Mouse (Mus musculus): ENCODE results near the gene Fam32a.

Gene Fam32a

DNA sequence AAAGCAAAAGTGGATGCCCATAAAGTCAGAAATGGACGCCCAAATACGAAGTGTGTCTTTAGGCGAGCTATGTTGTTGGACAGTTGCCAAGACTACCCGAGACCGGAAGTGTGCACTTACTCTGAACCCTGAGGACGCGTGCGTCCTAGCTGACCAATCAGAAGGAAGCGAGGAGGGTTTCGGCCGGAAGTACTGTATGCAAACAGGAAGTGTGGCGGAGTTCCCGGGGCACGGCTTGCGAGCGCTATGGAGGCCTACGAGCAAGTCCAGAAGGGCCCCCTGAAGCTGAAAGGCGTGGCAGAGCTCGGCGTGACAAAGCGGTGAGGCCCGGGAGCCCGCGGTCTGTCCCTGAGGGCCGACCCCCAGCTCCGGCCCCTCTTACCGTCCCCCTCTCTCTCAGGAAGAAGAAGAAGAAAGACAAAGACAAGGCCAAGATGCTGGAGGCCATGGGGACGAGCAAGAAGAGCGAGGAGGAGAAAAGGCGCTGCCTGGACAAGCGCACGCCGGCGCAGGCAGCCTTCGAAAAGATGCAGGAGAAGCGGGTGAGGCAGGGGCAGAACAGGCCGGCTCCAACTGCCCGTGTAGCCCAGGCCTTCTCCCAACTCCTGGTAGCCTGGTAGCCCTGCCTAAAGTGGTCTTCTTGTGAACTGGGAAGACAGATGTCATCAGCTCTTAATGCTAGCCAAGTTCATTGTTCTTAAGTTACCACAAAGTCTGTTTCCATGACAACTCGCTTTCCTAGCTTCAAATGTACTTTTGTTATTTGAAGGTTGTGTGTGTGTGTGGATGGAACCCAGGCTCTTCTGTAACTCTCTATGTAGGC lies at the start of gene Fam32a:
Gene Fam32a (plus strand): TSS at position 190 of the 823 bp plus-strand sequence.
- DNase-seq, result peak; percentile 99

DNA sequence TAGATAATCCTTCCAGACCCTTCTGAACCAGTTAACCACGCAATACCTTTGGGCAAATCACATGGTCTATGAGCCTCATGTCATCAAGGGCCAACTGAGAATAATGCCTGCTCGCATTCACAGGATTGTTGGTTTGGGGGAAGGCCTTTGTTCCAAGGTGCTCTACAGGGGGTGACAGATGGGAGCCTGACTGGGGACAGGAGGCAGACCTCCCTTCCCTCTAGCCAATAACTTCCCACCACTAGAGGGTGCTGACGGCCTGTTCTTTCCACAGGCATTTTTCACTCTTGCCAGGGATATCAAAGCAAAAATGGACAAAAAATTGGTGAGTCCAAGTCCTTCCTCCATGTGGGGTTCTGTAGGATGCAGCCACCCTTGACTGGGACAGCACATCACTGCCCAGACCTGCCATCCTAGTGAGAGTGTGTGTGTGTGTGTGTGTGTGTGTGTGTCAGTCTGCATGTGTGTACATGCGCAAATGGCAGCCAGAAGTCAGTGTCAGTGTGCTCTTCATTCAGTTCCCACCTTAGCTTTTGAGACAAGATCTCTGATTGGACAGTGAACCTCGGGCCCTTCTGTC lies 42.1 kb upstream of the Fam32a start:
- DNase-seq, result peak; percentile 94

DNA sequence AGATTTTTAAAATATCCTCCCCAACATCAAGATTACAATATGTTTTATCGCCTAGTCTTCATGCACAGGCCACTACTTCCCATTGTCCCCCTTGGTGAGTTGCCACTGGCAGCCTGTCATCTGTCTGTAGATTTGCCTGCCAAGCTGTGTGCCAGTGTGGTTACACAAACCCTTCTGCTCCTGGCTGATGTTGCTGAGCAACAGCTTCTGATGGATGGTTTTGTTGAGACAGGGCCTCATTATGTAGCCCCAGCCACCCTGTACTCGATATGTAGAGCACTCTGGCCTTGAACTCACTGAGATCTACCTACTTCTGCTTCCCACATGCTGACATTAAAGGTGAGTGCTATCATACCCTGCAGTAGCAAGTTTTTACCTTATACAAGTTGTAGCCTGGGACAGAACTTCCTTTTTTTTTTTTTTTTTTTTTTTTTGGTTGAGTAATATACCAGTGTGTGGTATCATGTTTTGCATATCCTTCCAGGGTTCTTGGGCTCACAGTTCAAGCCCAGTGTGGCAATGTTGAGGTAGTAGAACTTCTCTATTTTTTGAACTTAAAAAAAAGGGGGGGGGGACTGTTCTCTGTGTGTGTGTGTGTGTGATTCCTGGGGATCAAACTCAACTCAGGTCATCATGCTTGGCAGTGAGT lies 35.9 kb upstream of the Fam32a start:
- no peak for DNase-seq

DNA sequence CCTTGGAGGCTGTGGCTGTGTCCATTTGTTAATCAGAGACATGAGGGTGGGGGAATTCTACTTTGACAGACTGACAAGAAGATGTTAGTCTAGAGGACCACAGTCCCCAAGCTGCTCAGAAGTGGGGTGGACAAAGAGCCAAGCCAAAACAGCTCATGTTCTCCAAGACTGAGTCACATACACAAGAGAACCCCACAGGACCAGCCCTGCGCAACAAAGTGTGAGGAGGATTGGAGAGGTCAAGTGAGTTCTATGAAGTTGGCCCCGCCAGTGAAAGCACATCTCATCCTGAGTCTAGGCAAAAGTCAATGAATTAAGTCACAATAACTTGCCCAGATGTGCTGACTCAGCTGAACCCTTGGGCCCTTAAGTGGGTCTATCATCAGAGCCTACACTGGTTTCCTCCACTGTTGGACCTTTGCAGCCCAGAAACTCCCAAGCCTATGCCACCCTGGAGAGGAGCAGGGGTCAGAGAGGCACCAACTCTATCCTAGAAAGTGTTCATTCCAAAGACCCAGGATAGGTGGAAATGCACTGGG lies 31.7 kb upstream of the Fam32a start:
- DNase-seq, result peak; percentile 92

DNA sequence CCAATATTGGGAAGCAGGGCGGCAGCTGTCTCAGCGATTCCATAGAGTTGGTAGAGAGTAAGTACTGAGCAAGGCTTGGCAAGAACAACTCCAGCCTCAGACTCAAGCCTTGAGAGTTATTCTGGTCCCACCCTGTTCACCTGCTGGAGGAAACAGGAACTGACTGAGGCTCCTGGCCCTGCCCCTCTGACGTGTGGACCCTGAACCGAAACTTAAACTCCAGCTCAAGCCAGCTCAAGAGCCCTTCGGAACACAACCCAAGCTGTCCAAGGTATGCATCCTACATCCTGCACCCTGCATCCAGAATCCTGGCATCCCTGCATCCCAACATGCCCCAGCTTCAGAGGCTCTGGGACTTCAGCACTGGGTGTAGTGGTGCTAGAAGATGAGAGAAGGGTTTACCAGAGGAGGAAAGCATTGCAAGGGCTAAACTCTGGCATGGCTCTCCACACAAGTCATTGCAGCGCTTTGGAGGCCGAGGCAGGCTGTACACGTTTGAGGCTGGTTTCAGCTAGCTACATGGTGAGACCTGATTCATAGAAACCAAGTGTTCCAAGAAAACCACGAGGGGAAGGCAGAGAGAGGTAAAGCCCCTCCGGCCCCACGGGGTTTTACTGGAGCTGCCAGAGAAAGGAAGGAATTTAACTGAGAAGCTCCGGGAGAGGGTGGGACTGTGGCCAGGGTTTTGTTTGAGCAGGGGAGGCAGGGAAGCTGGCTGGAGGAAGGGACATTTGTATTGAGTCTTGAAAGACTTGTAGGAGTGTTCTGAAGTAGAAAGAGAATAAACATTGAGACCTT lies 29.9 kb upstream of the Fam32a start, which contains the start of gene Hsh2d:
Gene Hsh2d (plus strand): TSS at position 222 of the 798 bp plus-strand sequence.
- DNase-seq, result peak; percentile 92

DNA sequence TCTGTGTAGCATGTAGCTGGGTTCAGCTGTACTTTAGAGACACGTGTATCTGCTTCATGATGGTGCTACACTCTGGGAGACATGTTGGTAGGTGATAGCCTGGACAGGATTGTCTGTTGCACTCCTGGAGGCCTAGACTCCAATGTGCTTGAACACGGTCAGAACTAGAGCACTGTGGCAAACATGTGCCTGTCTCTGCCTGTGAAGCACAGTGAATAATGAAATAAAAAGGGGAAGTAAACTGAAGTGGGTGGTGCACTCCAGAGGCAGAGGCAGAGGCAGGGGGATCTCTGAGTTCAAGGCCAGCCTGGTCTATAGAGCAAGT lies 29.4 kb upstream of the Fam32a start:
- DNase-seq, result no peak

DNA sequence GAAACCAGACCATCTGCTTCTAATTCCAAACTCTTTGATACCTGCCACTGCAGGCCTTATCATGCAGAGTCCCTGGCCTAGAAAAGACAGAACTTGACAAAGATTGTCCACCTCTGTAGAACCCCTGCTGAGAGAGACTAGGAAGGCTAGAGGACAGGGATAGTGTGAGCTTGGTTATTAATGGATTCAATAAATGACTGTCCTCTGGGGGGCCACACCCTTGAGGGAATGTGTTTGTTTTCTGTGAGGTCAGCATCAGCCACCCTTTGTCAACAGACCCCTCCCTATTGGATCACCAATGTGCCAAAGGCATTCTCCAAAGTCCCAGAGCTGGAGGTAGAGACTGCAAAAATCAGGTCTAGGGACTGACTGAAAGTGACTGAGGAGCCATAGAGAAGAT lies 27.5 kb upstream of the Fam32a start:
- DNase-seq, result no peak

DNA sequence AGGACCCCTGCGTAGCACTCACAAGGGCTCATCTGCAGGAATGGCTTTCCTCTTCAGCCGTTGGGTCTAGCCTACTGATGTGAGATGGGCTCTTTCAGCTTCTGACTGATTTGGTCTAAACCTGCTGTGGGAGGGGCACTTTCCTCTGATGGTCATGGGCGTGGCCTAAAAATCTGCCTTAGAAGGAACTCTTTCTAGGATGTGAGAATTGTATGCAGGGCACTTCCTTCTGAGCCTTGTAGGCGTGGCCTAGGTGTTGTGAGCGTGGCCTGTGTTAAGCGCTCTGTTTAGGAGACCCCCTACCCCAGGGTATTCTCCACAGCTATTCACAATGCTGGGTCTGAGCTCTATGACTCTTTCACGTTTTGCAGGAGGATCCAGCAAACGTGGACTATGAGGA lies 21.5 kb upstream of the Fam32a start:
- no peak for DNase-seq

DNA sequence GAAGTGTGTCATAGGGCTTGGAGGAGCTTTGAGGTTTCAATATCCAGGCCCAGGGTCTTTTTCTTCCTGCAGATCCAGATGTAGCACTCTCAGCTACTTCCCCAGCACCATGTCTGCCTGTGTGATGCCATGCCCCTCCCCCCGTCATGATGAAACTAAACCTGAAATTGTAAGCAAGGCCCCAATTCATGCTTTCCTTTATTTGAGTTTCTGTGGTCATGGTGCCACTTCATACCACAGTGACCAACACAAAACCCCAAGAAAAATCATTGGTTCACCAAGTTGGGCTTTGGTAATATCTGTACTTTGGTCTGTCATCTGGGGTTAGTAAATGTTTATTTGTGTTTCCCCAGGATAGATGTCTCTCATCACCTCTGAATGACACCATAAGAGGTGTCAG lies 10.9 kb upstream of the Fam32a start:
- DNase-seq, result peak; percentile 65

DNA sequence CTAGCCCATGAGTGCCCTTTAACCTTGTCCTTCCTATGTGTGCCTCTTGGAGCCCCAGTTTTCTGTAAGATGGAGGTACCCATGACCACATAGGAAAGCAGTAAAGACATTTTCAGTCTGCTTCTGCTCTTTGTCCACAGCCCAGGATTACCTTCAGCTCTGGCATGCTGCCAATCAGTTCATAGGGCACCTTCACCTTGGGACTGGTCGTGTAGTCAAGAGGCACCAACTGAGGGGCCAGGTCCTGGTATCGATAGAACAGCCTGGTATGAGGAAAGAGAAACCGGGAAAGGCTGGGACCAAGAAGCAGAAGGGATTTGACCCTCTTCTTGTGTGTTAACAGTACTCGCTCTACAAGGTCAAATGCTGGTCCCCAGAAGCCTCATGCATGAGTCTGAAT lies 9.3 kb upstream of the Fam32a start:
- DNase-seq, result peak; percentile 83

DNA sequence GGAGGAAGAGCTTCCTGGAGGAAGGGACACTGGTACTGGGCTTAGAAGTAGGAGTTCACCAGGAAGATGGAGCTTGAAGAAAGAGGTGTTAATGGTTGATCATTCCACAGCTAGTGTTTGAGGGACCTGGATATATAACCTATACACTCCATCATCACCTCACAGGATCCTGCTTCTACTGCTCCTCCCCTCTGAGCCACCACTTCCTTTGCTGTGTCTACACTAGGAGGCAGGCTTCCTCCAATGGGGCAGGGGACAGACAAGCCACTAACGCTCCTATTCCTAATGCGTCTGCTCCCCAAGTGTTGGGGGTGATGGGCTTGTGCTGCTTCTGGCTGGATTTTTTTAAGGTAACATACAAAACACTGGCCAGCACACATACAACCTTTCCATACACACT lies 8.8 kb upstream of the Fam32a start:
- DNase-seq, result peak; percentile 80

DNA sequence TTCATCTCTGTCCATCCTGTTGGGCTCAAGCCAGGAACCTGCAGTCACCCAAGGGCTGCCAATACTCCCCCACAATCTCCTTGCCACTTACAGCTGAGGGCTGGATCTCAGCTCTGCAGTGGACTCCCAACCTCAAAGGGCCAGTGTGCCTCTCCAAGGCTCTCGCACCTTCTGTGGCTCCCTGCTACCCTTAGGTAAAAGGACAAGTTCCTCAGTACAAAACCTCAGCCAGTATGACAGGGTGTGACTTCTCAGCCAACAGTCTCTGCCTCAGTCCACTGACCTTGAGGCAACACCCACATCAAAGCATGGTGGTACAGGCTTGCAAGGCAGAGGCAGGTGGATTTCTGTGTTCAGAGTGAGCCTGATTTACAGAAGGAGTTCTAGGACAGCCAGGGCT lies 7.7 kb upstream of the Fam32a start:
- peak; percentile 75 for DNase-seq

DNA sequence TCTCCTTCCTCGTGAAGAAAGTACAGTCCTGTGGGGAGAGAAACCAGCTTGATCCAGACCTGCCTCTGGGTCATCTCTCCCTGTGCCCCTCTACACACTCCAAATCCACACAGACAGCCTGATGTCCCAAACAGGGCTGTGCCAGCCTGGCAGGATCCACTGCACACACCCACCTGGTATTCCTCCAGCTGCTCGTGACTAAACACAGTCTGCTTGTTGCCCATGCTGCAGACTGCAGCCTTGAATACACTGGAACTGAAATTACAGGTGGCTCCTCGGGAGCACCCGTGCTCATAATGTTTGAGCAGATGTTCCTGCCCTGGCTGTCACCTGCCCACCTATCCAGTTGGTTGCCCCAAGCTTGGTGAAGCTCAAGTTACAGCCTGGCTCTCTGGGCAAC lies 6.8 kb upstream of the Fam32a start, which contains the start of gene Cib3:
Gene Cib3 (minus strand): TSS at position 87 of the 400 bp plus-strand sequence.
- DNase-seq, result peak; percentile 91

DNA sequence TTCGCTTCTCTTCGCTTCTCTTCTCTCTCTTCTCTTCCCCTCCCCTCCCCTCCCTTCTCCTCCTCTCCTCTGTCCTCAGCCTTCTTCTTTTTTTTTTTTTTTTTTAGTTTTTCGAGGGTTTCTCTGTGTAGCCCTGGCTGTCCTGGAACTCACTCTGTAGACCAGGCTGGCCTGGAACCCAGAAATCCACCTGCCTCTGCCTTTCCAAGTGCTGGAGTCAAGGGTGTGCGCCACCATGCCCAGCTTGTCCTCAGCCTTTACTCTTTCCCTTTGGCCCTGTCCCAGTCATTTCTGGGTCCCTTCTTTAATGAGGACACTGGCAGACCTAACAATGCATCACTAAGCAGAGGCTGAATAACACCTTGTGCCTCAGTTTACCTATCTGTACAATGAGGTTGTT lies 6.0 kb upstream of the Fam32a start, which contains the start of gene Gm11034:
Gene Gm11034 (minus strand): TSS at position 101 of the 400 bp plus-strand sequence.
- DNase-seq, result peak; percentile 55

DNA sequence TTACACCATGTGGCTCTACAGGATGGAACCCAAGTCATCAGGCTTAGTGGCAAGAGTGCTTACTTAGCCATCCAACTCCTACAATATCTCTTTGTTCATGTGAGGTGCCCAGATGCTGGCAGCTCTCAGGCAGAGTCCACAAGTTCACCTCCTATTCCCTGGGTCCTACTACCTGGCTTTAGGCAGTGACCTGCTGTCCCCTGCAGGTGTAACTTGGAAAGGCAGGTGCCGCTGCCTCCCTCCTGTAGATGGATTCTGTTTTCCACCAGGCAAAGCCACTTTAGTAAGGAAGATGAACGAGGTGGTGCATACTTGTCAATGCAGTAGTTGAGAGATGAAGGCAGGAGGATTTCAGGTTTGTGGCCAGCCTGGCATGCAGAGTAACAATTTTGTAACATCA lies 4.5 kb upstream of the Fam32a start:
- peak; percentile 84 for DNase-seq

DNA sequence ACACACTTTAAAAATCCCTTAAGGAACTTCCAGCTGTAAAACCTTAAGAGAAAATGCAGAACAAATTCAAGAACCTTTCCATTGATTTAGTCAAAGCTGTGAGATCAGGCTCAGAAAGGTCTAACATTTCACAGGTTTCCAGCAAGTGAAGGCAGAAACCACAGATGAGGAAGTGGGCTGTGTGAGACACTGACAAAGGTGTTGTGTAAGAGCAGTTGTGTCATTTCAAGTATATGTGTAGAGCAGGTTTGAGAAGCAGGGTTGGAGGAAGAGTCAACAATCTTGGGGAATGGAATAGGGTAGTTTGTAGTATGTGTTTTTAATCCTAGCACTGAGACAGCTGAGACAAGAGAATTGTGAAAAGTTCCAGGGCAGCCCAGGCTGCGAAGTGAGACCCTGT lies 3.7 kb upstream of the Fam32a start:
- peak; percentile 56 for DNase-seq

DNA sequence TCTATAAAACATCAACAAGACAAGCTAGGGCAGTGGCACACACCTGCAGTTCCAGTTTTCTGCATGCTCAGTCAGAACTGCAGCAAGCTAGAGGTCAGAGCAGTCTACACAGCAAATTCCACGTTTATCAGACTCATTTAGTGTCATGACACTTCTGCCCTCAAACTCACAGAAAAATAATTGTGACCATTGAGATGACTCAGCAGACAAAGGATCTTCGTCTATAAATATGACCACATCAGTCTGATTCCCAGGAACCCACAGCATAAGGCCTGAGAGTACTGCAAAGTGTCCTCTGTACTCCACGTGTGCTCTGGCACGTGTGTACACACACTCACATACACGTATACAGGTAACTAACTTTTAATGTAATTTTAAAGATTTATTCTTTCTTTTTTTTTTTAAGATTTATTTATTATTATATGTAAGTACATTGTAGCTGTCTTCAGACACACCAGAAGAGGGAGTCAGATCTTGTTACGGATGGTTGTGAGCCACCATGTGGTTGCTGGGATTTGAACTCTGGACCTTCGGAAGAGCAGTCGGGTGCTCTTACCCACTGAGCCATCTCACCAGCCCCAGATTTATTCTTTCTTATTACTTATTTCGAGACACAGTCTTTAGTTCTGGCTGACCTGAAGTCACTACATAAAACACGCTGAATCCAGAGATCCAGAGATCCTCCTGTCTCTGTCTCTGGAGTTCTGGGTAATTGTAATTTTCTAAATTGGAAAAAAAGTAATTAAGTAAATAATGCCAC lies 569 bp upstream of the Fam32a start:
- DNase-seq, result no peak

DNA sequence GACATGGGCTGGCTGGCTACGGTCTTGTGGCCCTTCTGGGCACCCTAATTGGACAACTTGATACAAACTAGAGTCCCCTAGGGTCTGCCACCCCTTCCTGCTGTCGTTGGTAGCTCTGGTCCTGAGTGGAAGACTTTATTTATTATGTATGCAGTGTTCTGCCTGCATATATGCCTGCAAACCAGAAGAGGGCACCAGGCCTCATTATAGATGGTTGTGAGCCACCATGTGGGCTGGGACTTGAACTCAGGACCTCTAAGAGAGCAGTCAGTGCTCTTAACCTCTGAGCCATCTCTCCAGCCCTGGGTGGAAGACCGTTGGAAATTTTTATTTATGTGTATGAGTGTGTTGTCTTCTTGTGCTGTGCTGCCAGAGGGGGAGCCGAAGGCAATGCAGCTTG lies 1.2 kb downstream of the Fam32a start:
- DNase-seq, result no peak

DNA sequence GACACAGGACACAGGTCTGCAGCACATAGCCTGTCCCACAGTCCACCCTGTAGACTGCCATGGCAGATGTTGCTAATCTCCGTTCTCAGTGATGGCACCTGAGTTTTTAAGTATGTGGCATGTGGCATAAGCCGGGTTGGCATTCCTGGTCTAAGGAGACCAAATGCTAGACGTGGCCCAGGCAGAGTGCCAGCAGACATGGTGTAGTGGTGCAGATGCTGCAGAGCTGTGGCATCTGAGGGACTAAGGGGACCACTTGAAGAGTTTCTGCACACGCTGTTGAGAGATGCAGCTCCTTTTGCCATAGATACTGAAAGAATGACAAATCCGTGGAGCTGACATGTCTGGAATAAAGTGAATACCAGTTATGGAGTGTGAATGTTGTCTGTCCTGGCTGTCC lies 3.1 kb downstream of the Fam32a start:
- peak; percentile 89 for DNase-seq

DNA sequence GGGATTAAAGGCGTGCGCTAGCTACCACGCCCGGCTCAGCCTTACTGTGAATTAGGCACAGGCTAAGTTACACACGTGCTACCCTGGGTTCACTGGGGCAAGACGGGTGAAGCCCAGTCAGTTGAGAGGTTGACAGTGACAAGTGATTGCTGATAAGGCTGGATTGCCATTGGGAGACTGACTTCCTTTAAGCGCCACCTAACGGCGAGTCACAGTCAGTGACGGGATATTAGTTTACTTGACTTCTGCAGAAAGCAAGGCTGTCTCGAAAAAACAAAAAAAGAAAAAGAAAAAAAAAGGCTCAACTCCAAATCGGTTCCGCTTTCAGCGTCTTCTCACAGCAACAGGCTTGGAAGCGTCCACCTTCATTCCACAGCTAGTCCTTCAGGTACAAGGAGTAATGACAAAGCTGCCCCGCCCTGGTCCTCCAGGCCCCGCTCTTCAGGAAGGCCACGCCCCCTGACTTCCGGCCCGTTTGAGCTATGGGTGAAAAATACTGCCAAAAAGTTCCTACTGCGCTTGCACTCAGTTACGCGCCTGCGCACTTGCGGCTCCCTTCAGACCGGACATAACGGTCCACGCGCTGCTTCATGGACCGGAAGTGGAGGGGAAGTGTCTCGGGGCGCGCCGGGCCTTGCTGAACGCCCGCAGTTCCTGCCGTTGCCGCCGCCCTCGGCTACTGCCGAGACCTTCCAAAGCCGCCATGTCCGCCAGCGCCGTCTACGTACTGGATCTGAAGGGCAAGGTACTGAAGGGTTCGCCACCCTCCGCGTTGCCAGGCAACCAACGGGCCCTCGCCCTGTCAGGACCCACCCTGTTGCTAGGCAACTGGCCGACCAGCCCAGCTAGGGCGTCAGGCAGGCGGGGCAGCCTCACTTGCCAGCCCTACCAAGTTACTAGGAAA lies 20.2 kb downstream of the Fam32a start, which contains the start of gene Ap1m1:
Gene Ap1m1 (plus strand): TSS at position 520 of the 904 bp plus-strand sequence.
- peak; percentile 100 for DNase-seq

DNA sequence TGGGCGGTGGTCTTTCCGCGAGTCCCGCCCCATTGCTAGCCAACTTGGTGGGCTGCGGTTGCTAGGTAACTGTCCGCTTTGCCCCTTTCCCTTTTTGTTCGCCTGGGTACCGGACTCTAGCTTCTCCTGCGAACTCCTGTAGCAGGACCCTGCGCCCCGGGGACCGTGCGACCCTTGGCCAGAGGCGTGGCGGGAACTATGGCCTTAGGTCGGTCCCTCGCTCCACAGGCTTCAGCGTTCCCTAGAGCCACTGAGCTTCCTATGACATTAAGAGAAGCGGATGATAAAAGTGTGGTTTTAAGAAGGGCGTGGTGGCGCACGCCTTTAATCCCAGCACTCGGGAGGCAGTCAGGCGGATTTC lies 20.9 kb downstream of the Fam32a start:
- no peak for DNase-seq

Data from heart, adult 11 months (tissue).